Mouse (Mus musculus) midbrain, embryonic 10.5 days (tissue): Measurements from ENCODE around the gene Zbtb21. TPM values are rescaled to one million over a fixed set of nuclear protein-coding genes. Genes with fewer than 3 reads are reported as not detected.

ENCODE experiments used
- DNase-seq: peaks from one replicate; pipeline ENCODE4 v3.0.0-alpha.2; 2017; ENCODE audit warnings: low spot score
- H3K27ac ChIP-seq: fragments of 300-500 bp; sonication (generic); replicated peaks from 2 replicates; pipeline ENCODE4 v1.5.1; 2016; ENCODE audit warnings: mild to moderate bottlenecking
- H3K27me3 ChIP-seq: fragments of 300-500 bp; sonication (generic); 2 replicates; pipeline ENCODE4 v1.6.1; 2016; ENCODE audit warnings: low read depth, mild to moderate bottlenecking; ENCODE audit not compliant: poor library complexity, severe bottlenecking
- H3K36me3 ChIP-seq: fragments of 300-500 bp; sonication (generic); 2 replicates; pipeline ENCODE4 v1.6.1; 2016; ENCODE audit warnings: mild to moderate bottlenecking, moderate library complexity
- H3K4me1 ChIP-seq: fragments of 300-500 bp; sonication (generic); 2 replicates; pipeline ENCODE4 v1.6.1; 2016
- H3K4me3 ChIP-seq: fragments of 300-500 bp; sonication (generic); 2 replicates; pipeline ENCODE4 v1.5.1; 2016; ENCODE audit warnings: mild to moderate bottlenecking, moderate library complexity
- H3K9me3 ChIP-seq: fragments of 300-500 bp; sonication (generic); replicated peaks from 2 replicates; pipeline ENCODE4 v1.6.1; 2016; ENCODE audit warnings: mild to moderate bottlenecking
- WGBS: fragments of 180-500 bp; shearing (Covaris S2); methylation state at CpG from one replicate; pipeline ENCODE4 v1.1.7; 2016; 5-methylcytosine and 5-hydroxymethylcytosine counted together
- polyA plus RNA-seq: library from polyadenylated mRNA; unstranded; fragments of >200 nt; fragmentation: Nextera tagmentation; extraction: Ambion mirVana; gene quantifications from 2 replicates; pipeline ENCODE4 v1.2.1, GENCODE M21; 2016

The Zbtb21 gene
- polyA plus RNA-seq, 1 experiment from 2014 or later: 15.0 TPM

DNA sequence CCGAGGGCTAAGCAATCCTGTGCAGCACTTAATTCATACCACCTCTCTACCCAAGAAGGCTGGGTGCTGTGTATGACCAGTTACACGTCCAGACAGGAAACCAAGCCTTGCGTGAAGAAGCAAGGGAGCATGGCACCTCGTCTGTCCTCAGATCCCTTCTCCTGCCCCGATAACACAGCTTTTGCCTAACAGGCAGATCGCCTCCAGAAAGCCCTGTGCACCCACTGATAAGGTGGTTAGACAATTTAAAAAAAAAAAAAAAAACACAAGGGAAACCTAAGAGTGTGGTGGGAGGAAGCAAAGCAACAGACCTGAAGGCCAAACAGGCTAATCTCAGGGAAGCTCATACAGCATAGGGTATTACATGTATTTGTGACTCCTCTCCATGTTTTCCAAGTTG is 54.9 kb downstream of the Zbtb21 start:
- Histone ChIP-seq H3K4me3 (no peak overlapping the region), H3K27me3 (no peaks in the 10 kb centered on the region), H3K4me1 (no peaks in the 10 kb centered on the region), H3K9me3 (no peaks in the 10 kb centered on the region), H3K36me3 (no peaks in the 10 kb centered on the region), H3K27ac (no peak overlapping the region)
- 84% methylated on average over 6 of the region's 6 CpGs for WGBS
- DNase-seq: no peak

DNA sequence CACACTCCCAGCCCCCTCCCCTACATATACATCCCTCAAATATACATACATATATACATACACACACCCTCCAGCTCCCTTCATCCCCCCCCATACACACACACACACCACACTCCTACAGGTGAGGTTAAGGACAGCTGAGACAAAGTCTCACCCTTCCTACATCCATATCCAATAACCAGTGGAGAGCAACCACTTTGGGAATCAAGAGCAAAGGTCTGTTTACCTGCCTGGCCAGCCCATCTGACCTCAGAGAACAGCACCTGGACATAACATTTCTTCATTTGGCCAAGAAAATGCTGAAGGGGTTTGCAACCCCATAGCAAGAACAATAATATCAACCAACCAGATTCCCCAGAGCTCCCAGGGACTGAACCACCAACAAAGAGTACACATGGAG is 56.1 kb downstream of the Zbtb21 start:
- Histone ChIP-seq H3K4me1 (no peaks in the 10 kb centered on the region), H3K27ac (no peak overlapping the region), H3K27me3 (no peaks in the 10 kb centered on the region), H3K4me3 (no peak overlapping the region), H3K36me3 (no peaks in the 10 kb centered on the region), H3K9me3 (no peaks in the 10 kb centered on the region)
- DNase-seq: no peak

GRCm38 (mm10) chr16:97905449-97905991 is 56.9 kb downstream of the Zbtb21 start:
- no peaks in the 10 kb centered on the region for H3K36me3 ChIP-seq
- no peak overlapping the region for H3K27ac ChIP-seq
- no peak for DNase-seq
- H3K9me3 ChIP-seq: no peaks in the 10 kb centered on the region
- WGBS: 88% methylated on average over 2 of the region's 2 CpGs
- H3K4me1 ChIP-seq: no peaks in the 10 kb centered on the region
- H3K4me3 ChIP-seq: no peak overlapping the region
- no peaks in the 10 kb centered on the region for H3K27me3 ChIP-seq

DNA sequence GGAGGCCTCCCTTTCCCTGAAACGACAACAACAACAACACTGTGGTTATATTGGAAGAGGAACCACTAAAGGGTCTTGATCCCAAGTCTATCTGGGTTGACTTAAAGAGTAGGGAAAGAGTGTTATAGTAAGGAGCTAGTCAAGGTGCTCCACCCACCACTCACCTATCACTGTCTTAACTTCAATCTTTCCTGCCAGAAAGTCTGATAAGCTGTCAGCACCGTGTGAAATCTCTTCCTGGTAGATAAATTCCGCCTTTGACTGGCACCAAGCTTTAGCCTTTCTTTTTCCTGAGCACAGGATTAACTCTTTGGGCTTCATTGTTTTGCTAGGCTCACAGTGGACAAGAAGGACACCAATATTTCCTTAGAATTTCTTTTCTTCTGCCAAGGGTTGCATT is 58.4 kb downstream of the Zbtb21 start:
- Histone ChIP-seq H3K27me3 (no peaks in the 10 kb centered on the region), H3K27ac (no peak overlapping the region), H3K4me1 (no peaks in the 10 kb centered on the region), H3K36me3 (no peaks in the 10 kb centered on the region), H3K4me3 (no peak overlapping the region), H3K9me3 (no peaks in the 10 kb centered on the region)
- no peak for DNase-seq
- 74% methylated on average over 3 of the region's 3 CpGs for WGBS

- Histone ChIP-seq H3K27ac (no peak overlapping the region), H3K4me3 (no peak overlapping the region), H3K36me3 (no peaks in the 10 kb centered on the region), H3K4me1 (peaks cover 10% of the 10 kb centered on the region), H3K9me3 (no peaks in the 10 kb centered on the region), H3K27me3 (no peaks in the 10 kb centered on the region)
- 84% methylated on average over 5 of the region's 5 CpGs for WGBS
- DNase-seq: no peak
These were observed 64.9 kb downstream of the Zbtb21 start for GRCm38 (mm10) chr16:97897346-97898024.

Other genes with a start within 250 kb of the Zbtb21 start
- gene Ripk4, start 198.8 kb downstream of the Zbtb21 start, polyA plus RNA-seq: 1.1 and 1.5 TPM in 2 replicates
- 13.4 and 14.8 TPM in 2 replicates for gene Prdm15, start 110.8 kb downstream of the Zbtb21 start, polyA plus RNA-seq
- gene C2cd2, start within 50 bp of the Zbtb21 start, polyA plus RNA-seq: 15.6 and 15.8 TPM in 2 replicates
- gene B230307C23Rik, start 34.7 kb upstream of the Zbtb21 start, polyA plus RNA-seq: 20.1 and 20.6 TPM in 2 replicates
- 30.3 and 34.1 TPM in 2 replicates for gene A630089N07Rik, start 119.8 kb upstream of the Zbtb21 start, polyA plus RNA-seq